Mouse (Mus musculus): ENCODE data around the gene Tppp2. TPM values are rescaled to one million over a fixed set of nuclear protein-coding genes. Genes with fewer than 3 reads are reported as not detected.

Tppp2 gene
- polyA plus RNA-seq (2015; fragmentation: Nextera tagmentation; extraction: Ambion mirVana): not detected in 2 replicates

- Histone ChIP-seq H3K27me3 (replicated peaks) (no peaks in the 10 kb centered on the region), H3K4me1 (peaks cover 37% of the 10 kb centered on the region)
- WGBS: 86% methylated on average over 4 of the region's 4 CpGs
Measured at GRCm38 (mm10) chr14:51918125-51918524, at the start of gene Tppp2. Tppp2 (plus strand) TSS chr14:51918425.

GRCm38 (mm10) chr14:51870756-51871155 is 47.5 kb upstream of the Tppp2 start:
- ATAC-seq (ENCODE audit: extremely low read depth, insufficient number of reproducible peaks, low FRiP score, low TSS enrichment): no peak
- Histone ChIP-seq H3K27me3 (replicated peaks) (peaks cover under 1% of the 10 kb centered on the region; the same call in 1 of the 2 replicates), H3K27ac (replicated peaks) (no peak overlapping the region), H3K36me3 (no peaks in the 10 kb centered on the region), H3K4me3 (no peak overlapping the region), H3K4me2 (no peak overlapping the region), H3K9me3 (no peaks in the 10 kb centered on the region), H3K9ac (no peak overlapping the region), H3K4me1 (no peaks in the 10 kb centered on the region)
- 59% methylated on average over 2 of the region's 2 CpGs for WGBS

More at GRCm38 (mm10) chr14:51918125-51918524, at the start of gene Tppp2:
- Histone ChIP-seq H3K9me3 (no peaks in the 10 kb centered on the region), H3K36me3 (no peaks in the 10 kb centered on the region), H3K4me2 (no peak within 1 kb of the TSS), H3K9ac (no peak within 1 kb of the TSS), H3K4me3 (no peak within 1 kb of the TSS), H3K27ac (replicated peaks) (no peak within 1 kb of the TSS)
- ATAC-seq (ENCODE audit: extremely low read depth, insufficient number of reproducible peaks, low FRiP score, low TSS enrichment): no peak

GRCm38 (mm10) chr14:51871741-51872140 is 46.5 kb upstream of the Tppp2 start:
- ATAC-seq (ENCODE audit: extremely low read depth, insufficient number of reproducible peaks, low FRiP score, low TSS enrichment): no peak
- Histone ChIP-seq H3K9me3 (no peaks in the 10 kb centered on the region), H3K9ac (no peak overlapping the region), H3K4me3 (no peak overlapping the region), H3K36me3 (no peaks in the 10 kb centered on the region), H3K27ac (replicated peaks) (no peak overlapping the region), H3K27me3 (replicated peaks) (peaks cover 2% of the 10 kb centered on the region; the same call in 1 of the 2 replicates), H3K4me1 (no peaks in the 10 kb centered on the region), H3K4me2 (no peak overlapping the region)
- 72% methylated on average over 9 of the region's 9 CpGs for WGBS

GRCm38 (mm10) chr14:51877517-51877916 is 40.7 kb upstream of the Tppp2 start:
- 69% methylated on average over 3 of the region's 3 CpGs for WGBS
- H3K4me1 ChIP-seq: no peaks in the 10 kb centered on the region
- ATAC-seq (ENCODE audit: extremely low read depth, insufficient number of reproducible peaks, low FRiP score, low TSS enrichment): no peak

GRCm38 (mm10) chr14:51883527-51884030 is 34.6 kb upstream of the Tppp2 start:
- Histone ChIP-seq H3K4me2 (peak overlapping the region; percentile 94), H3K27ac (replicated peaks) (peak overlapping the region; percentile 80), H3K4me3 (peak overlapping the region; percentile 80), H3K36me3 (peaks cover 28% of the 10 kb centered on the region), H3K4me1 (peaks cover 13% of the 10 kb centered on the region), H3K9me3 (no peaks in the 10 kb centered on the region), H3K9ac (peak overlapping the region; percentile 88), H3K27me3 (replicated peaks) (no peaks in the 10 kb centered on the region)
- WGBS: under 1% methylated on average over 4 of the region's 4 CpGs
- ATAC-seq (ENCODE audit: extremely low read depth, insufficient number of reproducible peaks, low FRiP score, low TSS enrichment): no peak; the same call in 1 of the 2 replicates

More at GRCm38 (mm10) chr14:51877517-51877916, 40.7 kb upstream of the Tppp2 start:
- no peaks in the 10 kb centered on the region for H3K9me3 ChIP-seq
- no peak overlapping the region for H3K4me2 ChIP-seq
- H3K27me3 ChIP-seq (replicated peaks): 0 out of 2 replicates have a peak, but pooled peaks cover 2% of the 10 kb centered on the region
- H3K4me3 ChIP-seq: no peak overlapping the region
- H3K27ac ChIP-seq (replicated peaks): no peak overlapping the region
- no peak overlapping the region for H3K9ac ChIP-seq
- no peaks in the 10 kb centered on the region for H3K36me3 ChIP-seq

GRCm38 (mm10) chr14:51884031-51884544 is 34.1 kb upstream of the Tppp2 start:
- no peak for ATAC-seq (ENCODE audit: extremely low read depth, insufficient number of reproducible peaks, low FRiP score, low TSS enrichment)
- peak overlapping the region; percentile 94 for H3K4me2 ChIP-seq
- peaks cover 13% of the 10 kb centered on the region for H3K4me1 ChIP-seq
- H3K27ac ChIP-seq (replicated peaks): peak overlapping the region; percentile 80
- peaks cover 33% of the 10 kb centered on the region for H3K36me3 ChIP-seq
- no peaks in the 10 kb centered on the region for H3K27me3 ChIP-seq (replicated peaks)
- peak overlapping the region; percentile 88 for H3K9ac ChIP-seq
- no peaks in the 10 kb centered on the region for H3K9me3 ChIP-seq
- 2% methylated on average over 14 of the region's 14 CpGs for WGBS
- H3K4me3 ChIP-seq: peak overlapping the region; percentile 80

GRCm38 (mm10) chr14:51884598-51885331 is 33.5 kb upstream of the Tppp2 start, which contains the start of gene Mettl17:
Mettl17 (plus strand) TSS chr14:51884842.
- H3K4me1 ChIP-seq: peaks cover 13% of the 10 kb centered on the region
- H3K4me2 ChIP-seq: peak within 1 kb of the TSS; percentile 94
- H3K27me3 ChIP-seq (replicated peaks): no peaks in the 10 kb centered on the region
- peak within 1 kb of the TSS; percentile 88 for H3K9ac ChIP-seq
- ATAC-seq (ENCODE audit: extremely low read depth, insufficient number of reproducible peaks, low FRiP score, low TSS enrichment): peak; percentile 89
- H3K9me3 ChIP-seq: no peaks in the 10 kb centered on the region
- WGBS: under 1% methylated on average over 43 of the region's 43 CpGs
- H3K4me3 ChIP-seq: peak within 1 kb of the TSS; percentile 80
- H3K27ac ChIP-seq (replicated peaks): peak within 1 kb of the TSS; percentile 80
- peaks cover 40% of the 10 kb centered on the region for H3K36me3 ChIP-seq

- H3K27ac ChIP-seq (replicated peaks): no peak overlapping the region
- peaks cover 53% of the 10 kb centered on the region for H3K36me3 ChIP-seq
- H3K4me3 ChIP-seq: peak overlapping the region; percentile 80
- H3K4me2 ChIP-seq: peak overlapping the region; percentile 94
- peaks cover 13% of the 10 kb centered on the region for H3K4me1 ChIP-seq
- H3K9ac ChIP-seq: 0 out of 2 replicates have a peak overlapping the region, but pooled peaks have one; percentile 8
- no peaks in the 10 kb centered on the region for H3K27me3 ChIP-seq (replicated peaks)
- no peaks in the 10 kb centered on the region for H3K9me3 ChIP-seq
- ATAC-seq (ENCODE audit: extremely low read depth, insufficient number of reproducible peaks, low FRiP score, low TSS enrichment): no peak
- 61% methylated on average over 6 of the region's 6 CpGs for WGBS
Measured at GRCm38 (mm10) chr14:51886051-51886450, 32.2 kb upstream of the Tppp2 start.

- ATAC-seq (ENCODE audit: extremely low read depth, insufficient number of reproducible peaks, low FRiP score, low TSS enrichment): no peak
- 83% methylated on average over 6 of the region's 6 CpGs for WGBS
- H3K4me1 ChIP-seq: peaks cover 29% of the 10 kb centered on the region
- no peaks in the 10 kb centered on the region for H3K27me3 ChIP-seq (replicated peaks)
- peaks cover 68% of the 10 kb centered on the region for H3K36me3 ChIP-seq
- H3K4me2 ChIP-seq: no peak overlapping the region
- H3K27ac ChIP-seq (replicated peaks): no peak overlapping the region
- no peak overlapping the region for H3K4me3 ChIP-seq
- no peaks in the 10 kb centered on the region for H3K9me3 ChIP-seq
- no peak overlapping the region for H3K9ac ChIP-seq
Measured at GRCm38 (mm10) chr14:51889833-51890232, 28.4 kb upstream of the Tppp2 start.

- H3K4me2 ChIP-seq: no peak within 1 kb of the TSS
- WGBS: 88% methylated on average over 9 of the region's 9 CpGs
- ATAC-seq (ENCODE audit: extremely low read depth, insufficient number of reproducible peaks, low FRiP score, low TSS enrichment): no peak
- H3K4me3 ChIP-seq: no peak within 1 kb of the TSS
- H3K27ac ChIP-seq (replicated peaks): no peak within 1 kb of the TSS
- H3K27me3 ChIP-seq (replicated peaks): no peaks in the 10 kb centered on the region
- H3K9me3 ChIP-seq: no peaks in the 10 kb centered on the region
- H3K9ac ChIP-seq: 0 out of 2 replicates have a peak within 1 kb of the TSS, but pooled peaks have one; percentile 28
- peaks cover 16% of the 10 kb centered on the region for H3K4me1 ChIP-seq
- peaks cover 55% of the 10 kb centered on the region for H3K36me3 ChIP-seq
Measured at GRCm38 (mm10) chr14:51892191-51892939, 25.9 kb upstream of the Tppp2 start, which contains the start of gene Slc39a2. Slc39a2 (plus strand) TSS chr14:51892889.
